Mouse (Mus musculus): ENCODE data around the gene Syf2.

Syf2 gene

GRCm38 (mm10) chr4:134968605-134968976 is 37.9 kb downstream of the Syf2 start:
- DNase-seq (ENCODE audit: low read depth, low spot score): no peak

GRCm38 (mm10) chr4:134975261-134975928 is 44.7 kb downstream of the Syf2 start:
- DNase-seq (ENCODE audit: low read depth, low spot score): no peak

- DNase-seq (ENCODE audit: low read depth, low spot score): no peak
These were observed 45.2 kb downstream of the Syf2 start for GRCm38 (mm10) chr4:134975929-134976308.

- no peak for DNase-seq (ENCODE audit: low read depth, low spot score)
These were observed 48.2 kb downstream of the Syf2 start for GRCm38 (mm10) chr4:134978930-134979329.

GRCm38 (mm10) chr4:134981959-134982431 is 51.3 kb downstream of the Syf2 start:
- no peak for DNase-seq (ENCODE audit: low read depth, low spot score)

- DNase-seq (ENCODE audit: low read depth, low spot score): no peak
These were observed 52.4 kb downstream of the Syf2 start for GRCm38 (mm10) chr4:134983136-134983535.

GRCm38 (mm10) chr4:134984555-134984954 is 53.9 kb downstream of the Syf2 start:
- DNase-seq (ENCODE audit: low read depth, low spot score): no peak

- no peak for DNase-seq (ENCODE audit: low read depth, low spot score)
These were observed 55.1 kb downstream of the Syf2 start for GRCm38 (mm10) chr4:134985626-134986335.

GRCm38 (mm10) chr4:134986336-134986635 is 55.6 kb downstream of the Syf2 start:
- no peak for DNase-seq (ENCODE audit: low read depth, low spot score)

GRCm38 (mm10) chr4:134986963-134987362 is 56.3 kb downstream of the Syf2 start:
- no peak for DNase-seq (ENCODE audit: low read depth, low spot score)

Data from brain, embryonic 18.5 days (tissue).